Mouse (Mus musculus): ENCODE measurements at regions not wholly inside any gene's neighbourhood (a gene's known extent, or its start where the extent isn't known, plus 50 kb on each side); places are given as distances from the start of the nearest gene placed in this dataset.

- no peak for DNase-seq
- intact Hi-C loops (cut with DNase I) = no loop called here
These were observed 58.1 kb downstream of the Irx6 start for GRCm38 (mm10) chr8:92732229-92732628.

GRCm38 (mm10) chr8:92735646-92736045, 61.6 kb downstream of the Irx6 start:
- no peak for DNase-seq
- intact Hi-C loops (cut with DNase I) = no loop called here

GRCm38 (mm10) chr8:92738080-92738479, 64.0 kb downstream of the Irx6 start:
- no peak for DNase-seq
- intact Hi-C loops (cut with DNase I) = no loop called here

GRCm38 (mm10) chr8:92740286-92740808, 66.3 kb downstream of the Irx6 start:
- intact Hi-C loops (cut with DNase I) = no loop called here
- no peak for DNase-seq

GRCm38 (mm10) chr8:92741836-92742235, 67.7 kb downstream of the Irx6 start:
- intact Hi-C loops (cut with DNase I) = no loop called here

GRCm38 (mm10) chr8:92743108-92743507, 69.0 kb downstream of the Irx6 start:
- no peak for DNase-seq
- intact Hi-C loops (cut with DNase I) = no loop called here

More at GRCm38 (mm10) chr8:92741836-92742235, 67.7 kb downstream of the Irx6 start:
- peak; percentile 28 to 36 for DNase-seq

- no peak for DNase-seq
- intact Hi-C loops (cut with DNase I) = no loop called here
These were observed 73.0 kb downstream of the Irx6 start for GRCm38 (mm10) chr8:92747086-92747485.

- no peak for DNase-seq
- intact Hi-C loops (cut with DNase I) = no loop called here
These were observed 73.9 kb downstream of the Irx6 start for GRCm38 (mm10) chr8:92747951-92748350.

- intact Hi-C loops (cut with DNase I) = no loop called here
- no peak for DNase-seq
These were observed 67.2 kb upstream of the Mmp2 start for GRCm38 (mm10) chr8:92759848-92760247.

GRCm38 (mm10) chr8:92760933-92761332, 66.2 kb upstream of the Mmp2 start:
- intact Hi-C loops (cut with DNase I) = no loop called here
- no peak for DNase-seq

- intact Hi-C loops (cut with DNase I) = no loop called here
- DNase-seq = no peak
These were observed 65.0 kb upstream of the Mmp2 start for GRCm38 (mm10) chr8:92761959-92762600.

- intact Hi-C loops (cut with DNase I) = no loop called here
- DNase-seq = peak in 1 of 2 experiments; percentile 24
These were observed 55.0 kb upstream of the Mmp2 start for GRCm38 (mm10) chr8:92771856-92772650.

- intact Hi-C loops (cut with DNase I) = no loop called here
- DNase-seq = no peak
These were observed 54.3 kb upstream of the Mmp2 start for GRCm38 (mm10) chr8:92772826-92773225.

GRCm38 (mm10) chr8:92775186-92775585, 51.9 kb upstream of the Mmp2 start:
- intact Hi-C loops (cut with DNase I) = no loop called here
- no peak for DNase-seq

- DNase-seq = no peak
- intact Hi-C loops (cut with DNase I) = no loop called here
These were observed 50.0 kb upstream of the Mmp2 start for GRCm38 (mm10) chr8:92777106-92777505.
